Mouse (Mus musculus): ENCODE data around the gene Csnk1g1. TPM values are rescaled to one million over a fixed set of nuclear protein-coding genes. Genes with fewer than 3 reads are reported as not detected.

Csnk1g1 gene
- total RNA-seq, 1 experiment, result 23.5 TPM

GRCm38 (mm10) chr9:66004380-66004779 is 95.7 kb downstream of the Csnk1g1 start:
- Histone ChIP-seq H3K27ac (ENCODE audit: insufficient read depth, low read depth, low read length, poor library complexity, severe bottlenecking) (no peak overlapping the region), H3K9ac (ENCODE audit: insufficient read depth, low read depth, low read length, poor library complexity, severe bottlenecking) (no peak overlapping the region; the same call in 1 of the 2 replicates), H3K4me3 (ENCODE audit: insufficient read depth in 1 of 2, low read depth in 1 of 2, low read length in 2 of 2, poor library complexity in 1 of 2, severe bottlenecking in 1 of 2) (no peak overlapping the region), H3K9me3 (ENCODE audit: control insufficient read depth, insufficient read depth, low read depth, low read length) (no peaks in the 10 kb centered on the region), H3K4me1 (ENCODE audit: control insufficient read depth in 2 of 2, insufficient read depth in 2 of 2, low read length in 2 of 2, poor library complexity in 1 of 2) (no peaks in the 10 kb centered on the region), H3K36me3 (ENCODE audit: control insufficient read depth, insufficient read depth, low read length, poor library complexity, severe bottlenecking) (peaks cover 5% of the 10 kb centered on the region)
- TF ChIP-seq ZNF384 (IDR thresholded peaks at IDR 0.05; ENCODE audit: low read depth, low read length) (0 out of 2 replicates have a peak, but pooled peaks have one; percentile 35), ZC3H11A (IDR thresholded peaks at IDR 0.05; ENCODE audit: borderline replicate concordance, low read depth, low read length) (no peak)
- in situ Hi-C loops (cut with MboI; ENCODE audit: low sequenced_read_pairs in 2 of 2, unreplicated experiment in 2 of 2), result no loop called here
- no peak for DNase-seq (ENCODE audit: low read depth, low spot score)

DNA sequence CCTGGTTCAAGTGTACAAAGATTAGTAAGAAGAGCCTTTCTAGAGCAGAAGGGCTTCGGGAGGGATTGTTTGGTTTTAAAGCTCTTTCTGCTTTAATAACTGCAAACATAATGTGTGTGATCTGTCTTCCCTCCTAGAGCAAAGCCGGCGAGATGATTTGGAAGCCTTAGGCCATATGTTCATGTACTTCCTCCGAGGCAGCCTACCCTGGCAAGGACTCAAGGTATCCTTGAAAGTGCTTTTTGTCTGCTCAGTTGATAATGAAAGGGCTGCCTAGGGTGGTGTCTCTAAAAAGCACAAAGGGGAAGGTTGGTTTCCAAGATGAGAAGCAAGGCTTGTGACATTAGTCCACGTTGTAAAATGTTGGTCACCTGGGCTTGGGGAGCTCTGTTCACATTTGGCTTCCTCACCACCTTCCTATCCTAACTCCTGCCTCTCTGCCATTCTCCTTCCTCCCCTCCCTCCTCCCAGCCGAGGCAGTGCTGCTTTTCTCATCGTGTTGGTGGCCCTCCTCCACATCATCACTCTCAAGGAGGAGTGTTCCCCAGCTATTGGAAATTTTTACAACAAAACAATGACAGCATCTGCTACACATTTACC is 99.0 kb downstream of the Csnk1g1 start:
- DNase-seq (ENCODE audit: low read depth, low spot score), result no peak
- no peaks in the 10 kb centered on the region for H3K4me1 ChIP-seq (ENCODE audit: control insufficient read depth in 2 of 2, insufficient read depth in 2 of 2, low read length in 2 of 2, poor library complexity in 1 of 2)
- in situ Hi-C loops (cut with MboI; ENCODE audit: low sequenced_read_pairs in 2 of 2, unreplicated experiment in 2 of 2), result no loop called here
- H3K27ac ChIP-seq (ENCODE audit: insufficient read depth, low read depth, low read length, poor library complexity, severe bottlenecking), result no peak overlapping the region
- no peak for TF ChIP-seq MAFK (IDR thresholded peaks at IDR 0.05; ENCODE audit: insufficient read depth, low read depth, low read length)
- TF ChIP-seq HCFC1 (IDR thresholded peaks at IDR 0.05; ENCODE audit: borderline replicate concordance, insufficient read depth, low read length), result no peak
- TF ChIP-seq CHD2 (IDR thresholded peaks at IDR 0.05; ENCODE audit: low read depth, low read length), result no peak
- no peak for TF ChIP-seq ZC3H11A (IDR thresholded peaks at IDR 0.05; ENCODE audit: borderline replicate concordance, low read depth, low read length)
- peaks cover 7% of the 10 kb centered on the region for H3K36me3 ChIP-seq (ENCODE audit: control insufficient read depth, insufficient read depth, low read length, poor library complexity, severe bottlenecking)
- H3K9me3 ChIP-seq (ENCODE audit: control insufficient read depth, insufficient read depth, low read depth, low read length), result no peaks in the 10 kb centered on the region
- no peak overlapping the region for H3K4me3 ChIP-seq (ENCODE audit: insufficient read depth in 1 of 2, low read depth in 1 of 2, low read length in 2 of 2, poor library complexity in 1 of 2, severe bottlenecking in 1 of 2)
- no peak overlapping the region for H3K9ac ChIP-seq (ENCODE audit: insufficient read depth, low read depth, low read length, poor library complexity, severe bottlenecking)

- H3K9ac ChIP-seq (ENCODE audit: insufficient read depth, low read depth, low read length, poor library complexity, severe bottlenecking), result no peak overlapping the region
- TF ChIP-seq MAFK (IDR thresholded peaks at IDR 0.05; ENCODE audit: insufficient read depth, low read depth, low read length), result no peak
- TF ChIP-seq ZNF384 (IDR thresholded peaks at IDR 0.05; ENCODE audit: low read depth, low read length), result no peak
- no peak for TF ChIP-seq ZC3H11A (IDR thresholded peaks at IDR 0.05; ENCODE audit: borderline replicate concordance, low read depth, low read length)
- no peak overlapping the region for H3K4me3 ChIP-seq (ENCODE audit: insufficient read depth in 1 of 2, low read depth in 1 of 2, low read length in 2 of 2, poor library complexity in 1 of 2, severe bottlenecking in 1 of 2)
- H3K36me3 ChIP-seq (ENCODE audit: control insufficient read depth, insufficient read depth, low read length, poor library complexity, severe bottlenecking), result no peaks in the 10 kb centered on the region
- no peak overlapping the region for H3K27ac ChIP-seq (ENCODE audit: insufficient read depth, low read depth, low read length, poor library complexity, severe bottlenecking)
- in situ Hi-C loops (cut with MboI; ENCODE audit: low sequenced_read_pairs in 2 of 2, unreplicated experiment in 2 of 2), result no loop called here
- H3K9me3 ChIP-seq (ENCODE audit: control insufficient read depth, insufficient read depth, low read depth, low read length), result no peaks in the 10 kb centered on the region
- H3K4me1 ChIP-seq (ENCODE audit: control insufficient read depth in 2 of 2, insufficient read depth in 2 of 2, low read length in 2 of 2, poor library complexity in 1 of 2), result no peaks in the 10 kb centered on the region
- no peak for DNase-seq (ENCODE audit: low read depth, low spot score)
These were observed 111.9 kb downstream of the Csnk1g1 start for GRCm38 (mm10) chr9:66020601-66021000.

GRCm38 (mm10) chr9:66038082-66038481 is 129.4 kb downstream of the Csnk1g1 start:
- in situ Hi-C loops (cut with MboI; ENCODE audit: low sequenced_read_pairs in 2 of 2, unreplicated experiment in 2 of 2), result no loop called here
- no peak overlapping the region for H3K27ac ChIP-seq (ENCODE audit: insufficient read depth, low read depth, low read length, poor library complexity, severe bottlenecking)
- 0 out of 2 replicates have a peak, but pooled peaks cover 3% of the 10 kb centered on the region for H3K36me3 ChIP-seq (ENCODE audit: control insufficient read depth, insufficient read depth, low read length, poor library complexity, severe bottlenecking)
- no peak overlapping the region for H3K4me3 ChIP-seq (ENCODE audit: insufficient read depth in 1 of 2, low read depth in 1 of 2, low read length in 2 of 2, poor library complexity in 1 of 2, severe bottlenecking in 1 of 2)
- H3K9me3 ChIP-seq (ENCODE audit: control insufficient read depth, insufficient read depth, low read depth, low read length), result no peaks in the 10 kb centered on the region
- no peak overlapping the region for H3K9ac ChIP-seq (ENCODE audit: insufficient read depth, low read depth, low read length, poor library complexity, severe bottlenecking)
- TF ChIP-seq ZNF384 (IDR thresholded peaks at IDR 0.05; ENCODE audit: low read depth, low read length) (no peak), CHD2 (IDR thresholded peaks at IDR 0.05; ENCODE audit: low read depth, low read length) (no peak), ZC3H11A (IDR thresholded peaks at IDR 0.05; ENCODE audit: borderline replicate concordance, low read depth, low read length) (no peak), MAFK (IDR thresholded peaks at IDR 0.05; ENCODE audit: insufficient read depth, low read depth, low read length) (no peak), HCFC1 (IDR thresholded peaks at IDR 0.05; ENCODE audit: borderline replicate concordance, insufficient read depth, low read length) (no peak)
- H3K4me1 ChIP-seq (ENCODE audit: control insufficient read depth in 2 of 2, insufficient read depth in 2 of 2, low read length in 2 of 2, poor library complexity in 1 of 2), result no peaks in the 10 kb centered on the region
- no peak for DNase-seq (ENCODE audit: low read depth, low spot score)

- in situ Hi-C loops (cut with MboI; ENCODE audit: low sequenced_read_pairs in 2 of 2, unreplicated experiment in 2 of 2), result no loop called here
- no peak overlapping the region for H3K27ac ChIP-seq (ENCODE audit: insufficient read depth, low read depth, low read length, poor library complexity, severe bottlenecking)
- DNase-seq (ENCODE audit: low read depth, low spot score), result no peak
- H3K4me3 ChIP-seq (ENCODE audit: insufficient read depth in 1 of 2, low read depth in 1 of 2, low read length in 2 of 2, poor library complexity in 1 of 2, severe bottlenecking in 1 of 2), result no peak overlapping the region
- no peak for TF ChIP-seq ZC3H11A (IDR thresholded peaks at IDR 0.05; ENCODE audit: borderline replicate concordance, low read depth, low read length)
- TF ChIP-seq CHD2 (IDR thresholded peaks at IDR 0.05; ENCODE audit: low read depth, low read length), result no peak
- TF ChIP-seq HCFC1 (IDR thresholded peaks at IDR 0.05; ENCODE audit: borderline replicate concordance, insufficient read depth, low read length), result no peak
- TF ChIP-seq ZNF384 (IDR thresholded peaks at IDR 0.05; ENCODE audit: low read depth, low read length), result no peak
- no peak for TF ChIP-seq MAFK (IDR thresholded peaks at IDR 0.05; ENCODE audit: insufficient read depth, low read depth, low read length)
- no peaks in the 10 kb centered on the region for H3K9me3 ChIP-seq (ENCODE audit: control insufficient read depth, insufficient read depth, low read depth, low read length)
- H3K36me3 ChIP-seq (ENCODE audit: control insufficient read depth, insufficient read depth, low read length, poor library complexity, severe bottlenecking), result 0 out of 2 replicates have a peak, but pooled peaks cover 3% of the 10 kb centered on the region
- H3K9ac ChIP-seq (ENCODE audit: insufficient read depth, low read depth, low read length, poor library complexity, severe bottlenecking), result no peak overlapping the region
- no peaks in the 10 kb centered on the region for H3K4me1 ChIP-seq (ENCODE audit: control insufficient read depth in 2 of 2, insufficient read depth in 2 of 2, low read length in 2 of 2, poor library complexity in 1 of 2)
These were observed 129.9 kb downstream of the Csnk1g1 start for GRCm38 (mm10) chr9:66038581-66038980.
